Mouse (Mus musculus): ENCODE data around the gene Stk17b. TPM values are rescaled to one million over a fixed set of nuclear protein-coding genes. Genes with fewer than 3 reads are reported as not detected.
"Not testable (repeated sequence)": the region's sequence is repeated elsewhere in the genome, so short reads cannot be mapped to it uniquely, and the experiment has no call there.

Gene Stk17b
- polyA plus RNA-seq, 1 experiment from 2014 or later: 9.0 TPM

- Histone ChIP-seq H3K9ac (no peak overlapping the region), H3K4me2 (no peak overlapping the region), H3K27ac (no peak overlapping the region), H3K27me3 (no peaks in the 10 kb centered on the region), H3K4me1 (no peaks in the 10 kb centered on the region), H3K9me3 (replicated peaks) (no peaks in the 10 kb centered on the region), H3K36me3 (ENCODE audit: poor library complexity, severe bottlenecking) (no peaks in the 10 kb centered on the region), H3K4me3 (no peak overlapping the region)
- 5% methylated on average over 4 of the region's 4 CpGs for WGBS
- 0 out of 2 replicates have a peak, but pooled peaks have one; percentile 5 for ATAC-seq
These were observed 69.6 kb downstream of the Stk17b start for GRCm38 (mm10) chr1:53715446-53715845.

- H3K4me3 ChIP-seq; H3K4me1 ChIP-seq; H3K9me3 ChIP-seq (replicated peaks); H3K36me3 ChIP-seq (ENCODE audit: poor library complexity, severe bottlenecking); H3K4me2 ChIP-seq; H3K27me3 ChIP-seq; H3K9ac ChIP-seq; H3K27ac ChIP-seq: not testable (repeated sequence)
- 28% methylated on average over 3 of the region's 3 CpGs for WGBS
- peak; percentile 71 for ATAC-seq
These were observed 71.6 kb downstream of the Stk17b start for GRCm38 (mm10) chr1:53713383-53713782.

DNA sequence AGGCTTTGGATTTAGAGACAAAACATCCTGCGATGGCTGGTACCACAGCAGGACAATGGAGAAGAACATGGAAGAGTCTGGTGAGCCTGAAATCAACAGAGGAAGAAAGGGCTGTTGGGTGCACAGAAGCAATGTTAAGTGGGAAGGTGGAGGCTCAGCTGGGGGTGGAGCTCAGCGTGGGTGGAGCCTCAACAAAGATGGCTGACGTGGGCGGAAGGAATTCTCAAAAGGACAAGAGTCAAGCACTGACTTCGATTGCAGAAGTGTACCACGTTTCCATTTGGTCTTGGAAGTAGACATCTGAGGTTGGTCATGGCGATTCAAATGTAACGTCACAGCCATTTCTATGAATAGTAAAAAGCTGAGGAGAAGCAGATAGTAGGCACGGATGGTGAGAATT, 74.0 kb downstream of the Stk17b start:
- H3K4me3 ChIP-seq: no peak overlapping the region
- H3K9ac ChIP-seq: no peak overlapping the region
- no peak overlapping the region for H3K4me2 ChIP-seq
- no peaks in the 10 kb centered on the region for H3K27me3 ChIP-seq
- peaks cover 10% of the 10 kb centered on the region; the same call in 1 of the 2 replicates for H3K4me1 ChIP-seq
- WGBS: 93% methylated on average over 9 of the region's 9 CpGs
- no peak overlapping the region for H3K27ac ChIP-seq
- ATAC-seq: no peak
- H3K9me3 ChIP-seq (replicated peaks): no peaks in the 10 kb centered on the region
- no peaks in the 10 kb centered on the region for H3K36me3 ChIP-seq (ENCODE audit: poor library complexity, severe bottlenecking)

DNA sequence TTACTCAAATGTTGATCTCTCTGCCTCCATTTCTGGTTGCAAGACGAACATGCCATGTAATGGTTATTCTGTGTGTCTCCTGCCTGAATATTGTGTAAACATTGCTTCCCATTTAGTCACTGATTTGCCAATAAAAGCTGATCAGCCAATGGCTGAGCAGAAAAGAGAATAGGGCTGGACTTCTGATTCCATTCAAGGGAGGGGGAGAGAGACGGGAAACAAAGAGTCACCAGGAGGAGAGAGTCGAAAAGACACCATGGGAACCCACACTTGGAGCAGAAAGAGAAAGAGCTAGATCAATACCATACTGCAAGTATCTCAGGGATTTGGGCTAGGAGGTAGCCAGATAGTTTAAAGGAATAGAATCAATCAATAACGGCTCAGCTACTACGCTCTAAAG, 75.4 kb downstream of the Stk17b start:
- peaks cover 12% of the 10 kb centered on the region; the same call in 1 of the 2 replicates for H3K4me1 ChIP-seq
- not testable (repeated sequence) for ATAC-seq; H3K4me2 ChIP-seq; H3K4me3 ChIP-seq; H3K9ac ChIP-seq; H3K36me3 ChIP-seq (ENCODE audit: poor library complexity, severe bottlenecking); H3K27me3 ChIP-seq; H3K9me3 ChIP-seq (replicated peaks); H3K27ac ChIP-seq
- WGBS: 67% methylated on average over 5 of the region's 5 CpGs

DNA sequence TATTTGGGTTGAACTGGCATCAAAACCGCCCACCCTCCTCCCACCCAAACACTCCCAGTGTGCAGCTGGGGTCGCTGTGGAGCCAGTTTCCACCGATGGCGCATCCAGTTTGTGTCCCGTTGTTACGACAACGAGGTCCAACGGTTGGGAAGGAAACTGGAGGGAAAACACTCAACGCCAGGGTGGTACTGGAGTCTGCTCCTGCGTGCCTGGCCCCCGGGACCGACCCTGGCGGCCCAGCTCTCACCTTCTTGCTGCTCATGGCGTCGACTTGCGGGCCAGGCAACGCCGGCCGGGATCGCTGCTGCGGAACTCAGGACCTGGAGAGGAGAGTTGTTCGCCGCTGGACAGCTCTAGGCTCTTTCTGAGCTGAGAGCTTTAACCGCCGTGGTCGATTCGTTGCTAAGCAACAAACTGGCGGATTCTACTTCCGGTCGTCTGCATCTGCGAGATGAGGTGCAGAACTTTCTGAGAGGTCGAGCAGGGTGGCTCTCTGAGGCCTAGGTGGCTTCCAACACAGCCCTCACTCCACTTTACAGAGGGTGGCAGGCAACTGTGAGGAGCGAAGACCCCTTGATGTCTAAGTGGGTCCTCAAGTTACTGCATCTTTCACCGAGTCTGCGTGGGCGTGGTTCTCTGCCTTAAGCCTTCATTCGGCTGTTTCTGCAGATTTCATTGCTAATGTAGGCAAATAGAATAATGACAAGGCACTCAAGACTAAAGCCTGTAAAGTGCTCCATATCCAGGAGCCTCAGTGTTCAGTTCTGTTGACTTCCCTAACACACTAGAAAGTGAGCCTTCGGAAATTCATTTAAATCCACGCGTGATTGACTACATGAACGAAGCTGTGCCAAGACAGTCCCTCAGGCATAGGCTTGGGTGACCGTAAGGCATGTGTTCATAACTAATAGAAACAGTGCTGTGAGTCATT, 78.3 kb downstream of the Stk17b start, which contains the start of gene Dnah7a:
Gene Dnah7a, minus strand, starts transcription at position 354 of the 931 bp plus-strand sequence.
- Histone ChIP-seq H3K4me2 (peak within 1 kb of the TSS; percentile 78), H3K4me1 (peaks cover 12% of the 10 kb centered on the region; the same call in 1 of the 2 replicates), H3K27me3 (no peaks in the 10 kb centered on the region), H3K27ac (peak within 1 kb of the TSS; percentile 70), H3K9ac (peak within 1 kb of the TSS; percentile 73), H3K9me3 (replicated peaks) (no peaks in the 10 kb centered on the region), H3K4me3 (peak within 1 kb of the TSS; percentile 57), H3K36me3 (ENCODE audit: poor library complexity, severe bottlenecking) (no peaks in the 10 kb centered on the region)
- WGBS: 14% methylated on average over 41 of the region's 42 CpGs
- ATAC-seq: peak; percentile 90

Other genes starting within 250 kb of the Stk17b start
- gene Dnah7a, start 78.4 kb downstream of the Stk17b start, polyA plus RNA-seq (2015; fragmentation: Nextera tagmentation; extraction: Ambion mirVana): 7.6 and 8.5 TPM in 2 replicates